Mouse (Mus musculus) activated CD4-positive, CD25-positive, alpha-beta regulatory T cell, adult 9 weeks (primary cell): ENCODE measurements around the gene Tm6sf2. TPM values are rescaled to one million over a fixed set of nuclear protein-coding genes. Genes with fewer than 3 reads are reported as not detected.

Source experiments
- polyA plus RNA-seq: library from polyadenylated mRNA; unstranded; fragments of 100-300 nt; shearing (Covaris generic); gene quantifications from one replicate; pipeline ENCODE4 v1.2.1, GENCODE M21; 2017

The Tm6sf2 gene
- polyA plus RNA-seq, result 1.3 TPM

GRCm38 (mm10) chr8:70072441-70073069 lies at the start of gene Tm6sf2:
TSS of gene Tm6sf2 (plus strand) at chr8:70072924.

GRCm38 (mm10) chr8:70042583-70043455 lies 29.9 kb upstream of the Tm6sf2 start, which contains the start of the genes Mau2 and Sugp1:
TSS of gene Mau2 (minus strand) at chr8:70042734.
TSS of gene Sugp1 (plus strand) at chr8:70042813.

GRCm38 (mm10) chr8:70083285-70083684 lies 10.6 kb downstream of the Tm6sf2 start, which contains the start of gene Hapln4:
TSS of gene Hapln4 (plus strand) at chr8:70083457.

GRCm38 (mm10) chr8:70120667-70121066 lies 47.9 kb downstream of the Tm6sf2 start, which contains the start of gene Ncan:
TSS of gene Ncan (minus strand) at chr8:70120873.

Other genes starting within 250 kb of the Tm6sf2 start
- 26.4 TPM for gene Pbx4, start 240.4 kb upstream of the Tm6sf2 start, polyA plus RNA-seq
- not detected for gene Cilp2, start 185.2 kb upstream of the Tm6sf2 start, polyA plus RNA-seq
- 1.6 TPM for gene Tssk6, start 170.7 kb upstream of the Tm6sf2 start, polyA plus RNA-seq
- 205 TPM for gene Ndufa13, start 170.4 kb upstream of the Tm6sf2 start, polyA plus RNA-seq
- gene Yjefn3, start 170.2 kb upstream of the Tm6sf2 start, polyA plus RNA-seq, result 1.1 TPM
- 24.7 TPM for gene Gatad2a, start 76.5 kb upstream of the Tm6sf2 start, polyA plus RNA-seq
- 41.9 TPM for gene Mau2, start 30.2 kb upstream of the Tm6sf2 start, polyA plus RNA-seq
- gene Sugp1, start 30.1 kb upstream of the Tm6sf2 start, polyA plus RNA-seq, result 68.9 TPM
- gene Hapln4, start 10.5 kb downstream of the Tm6sf2 start, polyA plus RNA-seq, result not detected
- not detected for gene Ncan, start 47.9 kb downstream of the Tm6sf2 start, polyA plus RNA-seq
- gene Nr2c2ap, start 58.4 kb downstream of the Tm6sf2 start, polyA plus RNA-seq, result 54.8 TPM
- gene Rfxank, start 66.2 kb downstream of the Tm6sf2 start, polyA plus RNA-seq, result 41.2 TPM
- 97.8 TPM for gene Borcs8, start 66.6 kb downstream of the Tm6sf2 start, polyA plus RNA-seq
- gene Mef2b, start 66.8 kb downstream of the Tm6sf2 start, polyA plus RNA-seq, result 2.6 TPM
- 55.6 TPM for gene Tmem161a, start 99.4 kb downstream of the Tm6sf2 start, polyA plus RNA-seq
- 13.1 TPM for gene Slc25a42, start 139.4 kb downstream of the Tm6sf2 start, polyA plus RNA-seq
- gene Sugp2, start 161.3 kb downstream of the Tm6sf2 start, polyA plus RNA-seq, result 34.8 TPM
- gene Armc6, start 161.5 kb downstream of the Tm6sf2 start, polyA plus RNA-seq, result 17.8 TPM
- gene Homer3, start 209.9 kb downstream of the Tm6sf2 start, polyA plus RNA-seq, result 0.27 TPM
- gene Ddx49, start 229.6 kb downstream of the Tm6sf2 start, polyA plus RNA-seq, result 52.9 TPM
- 354 TPM for gene Cope, start 229.6 kb downstream of the Tm6sf2 start, polyA plus RNA-seq
- not detected for gene Cers1, start 242.9 kb downstream of the Tm6sf2 start, polyA plus RNA-seq